Mouse (Mus musculus): Measurements from ENCODE around the gene Fam131a. TPM values are rescaled to one million over a fixed set of nuclear protein-coding genes. Genes with fewer than 3 reads are reported as not detected.
A peak's percentile ranks its signal among the peaks of the same experiment; 100 is the strongest.
"Not testable (repeated sequence)": the region's sequence is repeated elsewhere in the genome, so short reads cannot be mapped to it uniquely, and the experiment has no call there.

Fam131a gene
- 10 to 100 TPM; 27.9 to 30.2 TPM for total RNA-seq (2021)

GRCm38 (mm10) chr16:20693111-20693701 lies at the start of gene Fam131a:
Gene Fam131a, plus strand, starts transcription at chr16:20693241.
- intact Hi-C loops (cut with DNase I), result loop anchor here (1.0 kb wide), 1 partner anchor 19 kb away; no protein-coding TSS in a partner anchor

GRCm38 (mm10) chr16:20643911-20644310 lies 49.1 kb upstream of the Fam131a start:
- intact Hi-C loops (cut with DNase I), result no loop called here
- no peak for DNase-seq

More at GRCm38 (mm10) chr16:20693111-20693701, at the start of gene Fam131a:
- DNase-seq, result peak; percentile 89 to 91

GRCm38 (mm10) chr16:20651076-20651946 lies 41.7 kb upstream of the Fam131a start, which contains the start of gene Psmd2:
Gene Psmd2, plus strand, starts transcription at chr16:20651652.
- intact Hi-C loops (cut with DNase I), result loop anchor here (1.0 to 5.0 kb wide), 4 partner anchors 41 to 224 kb away; partner anchors contain the start of genes Abcc5, Alg3, Ap2m1 and Eef1akmt4
- DNase-seq, result peak; percentile 98 to 99

GRCm38 (mm10) chr16:20651947-20652310 lies 41.1 kb upstream of the Fam131a start:
- intact Hi-C loops (cut with DNase I), result loop anchor here (1.0 to 5.0 kb wide), 5 partner anchors 21 to 225 kb away; partner anchors contain the start of genes Abcc5, Alg3, Ap2m1 and Eef1akmt4
- no peak for DNase-seq

GRCm38 (mm10) chr16:20653315-20653714 lies 39.7 kb upstream of the Fam131a start:
- intact Hi-C loops (cut with DNase I), result loop anchor here (2.0 to 5.0 kb wide), 3 partner anchors 19 to 226 kb away; partner anchors contain the start of genes Abcc5 and Ap2m1

GRCm38 (mm10) chr16:20657661-20658060 lies 35.4 kb upstream of the Fam131a start:
- intact Hi-C loops (cut with DNase I), result no loop called here
- DNase-seq, result no peak

More at GRCm38 (mm10) chr16:20653315-20653714, 39.7 kb upstream of the Fam131a start:
- DNase-seq, result no peak

- DNase-seq; intact Hi-C loops (cut with DNase I): not testable (repeated sequence)
Observed at GRCm38 (mm10) chr16:20668013-20668412, 25.0 kb upstream of the Fam131a start, which contains the start of gene Eif4g1. Gene Eif4g1, plus strand, starts transcription at chr16:20668313.

- intact Hi-C loops (cut with DNase I), result loop anchor here (5.0 kb wide), 1 partner anchor 133 kb away; the partner anchor contains the start of gene Ap2m1
- DNase-seq, result no peak
Observed at GRCm38 (mm10) chr16:20670291-20670690, 22.8 kb upstream of the Fam131a start.

GRCm38 (mm10) chr16:20671886-20672285 lies 21.2 kb upstream of the Fam131a start:
- intact Hi-C loops (cut with DNase I), result loop anchor here (2.0 to 5.0 kb wide), 2 partner anchors 19 to 135 kb away; partner anchors contain the start of gene Ap2m1

GRCm38 (mm10) chr16:20672500-20672902 lies 20.5 kb upstream of the Fam131a start:
- intact Hi-C loops (cut with DNase I), result loop anchor here (2.0 to 5.0 kb wide), 2 partner anchors 20 to 135 kb away; partner anchors contain the start of gene Ap2m1

More at GRCm38 (mm10) chr16:20671886-20672285, 21.2 kb upstream of the Fam131a start:
- DNase-seq, result no peak

GRCm38 (mm10) chr16:20672965-20673705 lies 19.9 kb upstream of the Fam131a start:
- intact Hi-C loops (cut with DNase I), result loop anchor here (1.0 to 5.0 kb wide), 3 partner anchors 20 to 136 kb away; partner anchors contain the start of genes Ap2m1, Clcn2 and Polr2h
- peak; percentile 72 to 81 for DNase-seq

More at GRCm38 (mm10) chr16:20672500-20672902, 20.5 kb upstream of the Fam131a start:
- DNase-seq, result peak; percentile 96 to 97

GRCm38 (mm10) chr16:20673706-20674303 lies 19.2 kb upstream of the Fam131a start:
- peak in 1 of 2 experiments; percentile 34 for DNase-seq
- intact Hi-C loops (cut with DNase I), result loop anchor here (1.0 to 5.0 kb wide), 4 partner anchors 19 to 137 kb away; partner anchors contain the start of genes Ap2m1, Clcn2, Fam131a and Polr2h

GRCm38 (mm10) chr16:20675213-20675612 lies 17.8 kb upstream of the Fam131a start:
- DNase-seq, result no peak
- intact Hi-C loops (cut with DNase I), result no loop called here

- DNase-seq, result no peak
- intact Hi-C loops (cut with DNase I), result no loop called here
Observed at GRCm38 (mm10) chr16:20676702-20677101, 16.3 kb upstream of the Fam131a start.

GRCm38 (mm10) chr16:20677380-20677779 lies 15.7 kb upstream of the Fam131a start:
- intact Hi-C loops (cut with DNase I), result no loop called here
- no peak for DNase-seq

GRCm38 (mm10) chr16:20677974-20678675 lies 14.9 kb upstream of the Fam131a start:
- intact Hi-C loops (cut with DNase I), result no loop called here
- DNase-seq, result peak; percentile 84 to 85

- intact Hi-C loops (cut with DNase I), result no loop called here
- no peak for DNase-seq
Observed at GRCm38 (mm10) chr16:20690774-20691173, 2.3 kb upstream of the Fam131a start.

- intact Hi-C loops (cut with DNase I), result no loop called here
- DNase-seq, result no peak
Observed at GRCm38 (mm10) chr16:20691617-20692016, 1.4 kb upstream of the Fam131a start.
